Mouse (Mus musculus) monocyte, adult 5-6 weeks (primary cell): ENCODE measurements around the gene Kctd14. TPM values are rescaled to one million over a fixed set of nuclear protein-coding genes. Genes with fewer than 3 reads are reported as not detected.

Experiments
- total RNA-seq: library from RNA; stranded (forward); fragments of 200-1000, 200-491, 200-594 nt; gene quantifications from 3 replicates; pipeline ENCODE4 v1.2.3, GENCODE M21; 2017

The Kctd14 gene
- total RNA-seq, 1 experiment from 2014 or later: 0.48 TPM

Other genes with a start within 250 kb of the Kctd14 start
- gene Usp35, start 119.3 kb upstream of the Kctd14 start, total RNA-seq: 1.9 to 8.0 TPM (median 5.7 TPM) in 3 replicates
- 1.2 to 4.0 TPM (median 2.2 TPM) in 3 replicates for gene Kctd21, start 119.0 kb upstream of the Kctd14 start, total RNA-seq
- gene Alg8, start 79.7 kb upstream of the Kctd14 start, total RNA-seq: 1.9 to 8.3 TPM (median 4.5 TPM) in 3 replicates
- gene Ndufc2, start 51.3 kb upstream of the Kctd14 start, total RNA-seq: 50.0 to 98.9 TPM (median 90.5 TPM) in 3 replicates
- gene Thrsp, start 33.6 kb upstream of the Kctd14 start, total RNA-seq: not detected in 3 replicates
- 23.7 to 41.9 TPM (median 34.0 TPM) in 3 replicates for gene Ints4, start 29.6 kb downstream of the Kctd14 start, total RNA-seq
- gene Aamdc, start 128.2 kb downstream of the Kctd14 start, total RNA-seq: 20.3 to 34.1 TPM (median 27.6 TPM) in 3 replicates
- gene Rsf1, start 128.6 kb downstream of the Kctd14 start, total RNA-seq: 50.8 to 106 TPM (median 78.8 TPM) in 3 replicates
- gene Clns1a, start 245.3 kb downstream of the Kctd14 start, total RNA-seq: 79.1 to 86.2 TPM (median 79.8 TPM) in 3 replicates